Mouse (Mus musculus): ENCODE measurements around the gene Rpl18a. TPM values are rescaled to one million over a fixed set of nuclear protein-coding genes. Genes with fewer than 3 reads are reported as not detected.
A peak's percentile ranks its signal among the peaks of the same experiment; 100 is the strongest.

Gene Rpl18a
- polyA plus RNA-seq, 1 experiment from 2014 or later = 5,017 TPM

DNA sequence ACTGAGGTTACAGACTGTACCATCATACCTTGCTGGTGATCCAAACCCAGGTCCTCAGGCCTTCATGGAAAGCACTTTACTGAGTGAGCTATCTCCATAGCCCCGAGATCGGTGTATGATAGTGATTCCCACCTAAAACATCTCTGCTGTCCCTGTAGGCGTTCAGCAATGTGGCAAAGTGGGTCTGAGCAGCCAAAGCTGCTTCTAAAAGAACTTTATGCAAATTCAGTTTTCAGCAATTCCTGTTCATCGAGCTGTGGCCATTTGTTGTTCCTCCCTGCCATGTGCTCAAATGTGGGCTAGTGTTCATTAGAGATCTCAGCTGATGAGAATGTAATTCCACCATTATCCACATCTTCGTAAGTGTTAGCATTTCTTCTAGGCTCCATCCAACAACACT, 29.2 kb upstream of the Rpl18a start:
- Histone ChIP-seq H3K27me3 (ENCODE audit: control insufficient read depth, insufficient read depth, low read depth, low read length) (no peaks in the 10 kb centered on the region), H3K36me3 (ENCODE audit: control insufficient read depth, insufficient read depth, low read length) (no peaks in the 10 kb centered on the region; the same call in 1 of the 2 replicates), H3K9me3 (ENCODE audit: control insufficient read depth, low read length) (no peaks in the 10 kb centered on the region), H3K4me1 (replicated peaks; ENCODE audit: control insufficient read depth, insufficient read depth, low read length) (no peaks in the 10 kb centered on the region), H3K4me3 (ENCODE audit: low read length) (no peak overlapping the region), H3K27ac (ENCODE audit: low read length) (no peak overlapping the region), H3K9ac (ENCODE audit: low read length) (no peak overlapping the region), H3K4me2 (ENCODE audit: low read depth, low read length) (no peak overlapping the region)
- no peak for ATAC-seq (ENCODE audit: low read depth)
- 85% methylated on average over 5 of the region's 5 CpGs for WGBS

DNA sequence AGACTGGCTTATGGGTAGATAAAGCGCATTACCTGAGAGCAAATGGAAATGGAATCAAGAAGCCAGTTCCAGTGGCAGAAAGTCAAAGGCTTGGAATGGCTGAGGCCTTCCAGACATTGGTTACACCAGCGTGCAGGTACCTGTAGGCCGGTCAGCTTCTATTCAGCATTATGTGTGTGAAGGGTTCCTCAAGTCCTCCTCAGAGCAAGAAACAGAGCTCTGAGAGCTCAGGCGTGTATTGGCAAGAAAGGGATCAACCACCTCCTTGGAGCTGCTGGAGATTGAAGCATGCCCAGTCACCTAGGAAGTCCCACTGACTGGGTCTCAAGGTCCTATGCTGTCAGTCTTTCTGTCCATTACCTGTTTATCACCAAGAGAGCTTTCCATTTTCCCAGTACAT, 28.5 kb upstream of the Rpl18a start:
- H3K27me3 ChIP-seq (ENCODE audit: control insufficient read depth, insufficient read depth, low read depth, low read length) = no peaks in the 10 kb centered on the region
- H3K4me2 ChIP-seq (ENCODE audit: low read depth, low read length) = no peak overlapping the region
- no peak overlapping the region for H3K9ac ChIP-seq (ENCODE audit: low read length)
- WGBS = 90% methylated on average over 4 of the region's 4 CpGs
- no peak overlapping the region for H3K4me3 ChIP-seq (ENCODE audit: low read length)
- no peak for ATAC-seq (ENCODE audit: low read depth)
- H3K27ac ChIP-seq (ENCODE audit: low read length) = no peak overlapping the region
- H3K4me1 ChIP-seq (replicated peaks; ENCODE audit: control insufficient read depth, insufficient read depth, low read length) = no peaks in the 10 kb centered on the region
- no peaks in the 10 kb centered on the region for H3K9me3 ChIP-seq (ENCODE audit: control insufficient read depth, low read length)
- H3K36me3 ChIP-seq (ENCODE audit: control insufficient read depth, insufficient read depth, low read length) = no peaks in the 10 kb centered on the region; the same call in 1 of the 2 replicates

GRCm38 (mm10) chr8:70924151-70924550, 26.9 kb upstream of the Rpl18a start:
- H3K4me2 ChIP-seq (ENCODE audit: low read depth, low read length) = no peak overlapping the region
- WGBS = 77% methylated on average over 4 of the region's 4 CpGs
- H3K9ac ChIP-seq (ENCODE audit: low read length) = no peak overlapping the region
- no peaks in the 10 kb centered on the region for H3K4me1 ChIP-seq (replicated peaks; ENCODE audit: control insufficient read depth, insufficient read depth, low read length)
- no peak for ATAC-seq (ENCODE audit: low read depth)
- H3K27me3 ChIP-seq (ENCODE audit: control insufficient read depth, insufficient read depth, low read depth, low read length) = no peaks in the 10 kb centered on the region
- H3K27ac ChIP-seq (ENCODE audit: low read length) = no peak overlapping the region
- H3K36me3 ChIP-seq (ENCODE audit: control insufficient read depth, insufficient read depth, low read length) = peaks cover 3% of the 10 kb centered on the region; the same call in 1 of the 2 replicates
- no peaks in the 10 kb centered on the region for H3K9me3 ChIP-seq (ENCODE audit: control insufficient read depth, low read length)
- H3K4me3 ChIP-seq (ENCODE audit: low read length) = no peak overlapping the region

GRCm38 (mm10) chr8:70920049-70920922, 23.1 kb upstream of the Rpl18a start:
- Histone ChIP-seq H3K9ac (ENCODE audit: low read length) (no peak overlapping the region), H3K9me3 (ENCODE audit: control insufficient read depth, low read length) (no peaks in the 10 kb centered on the region), H3K27ac (ENCODE audit: low read length) (no peak overlapping the region), H3K4me1 (replicated peaks; ENCODE audit: control insufficient read depth, insufficient read depth, low read length) (no peaks in the 10 kb centered on the region), H3K4me2 (ENCODE audit: low read depth, low read length) (no peak overlapping the region), H3K27me3 (ENCODE audit: control insufficient read depth, insufficient read depth, low read depth, low read length) (no peaks in the 10 kb centered on the region), H3K4me3 (ENCODE audit: low read length) (no peak overlapping the region), H3K36me3 (ENCODE audit: control insufficient read depth, insufficient read depth, low read length) (peaks cover 36% of the 10 kb centered on the region)
- ATAC-seq (ENCODE audit: low read depth) = peak; percentile 37; the same call in 1 of the 2 replicates
- WGBS = 70% methylated on average over 9 of the region's 9 CpGs

DNA sequence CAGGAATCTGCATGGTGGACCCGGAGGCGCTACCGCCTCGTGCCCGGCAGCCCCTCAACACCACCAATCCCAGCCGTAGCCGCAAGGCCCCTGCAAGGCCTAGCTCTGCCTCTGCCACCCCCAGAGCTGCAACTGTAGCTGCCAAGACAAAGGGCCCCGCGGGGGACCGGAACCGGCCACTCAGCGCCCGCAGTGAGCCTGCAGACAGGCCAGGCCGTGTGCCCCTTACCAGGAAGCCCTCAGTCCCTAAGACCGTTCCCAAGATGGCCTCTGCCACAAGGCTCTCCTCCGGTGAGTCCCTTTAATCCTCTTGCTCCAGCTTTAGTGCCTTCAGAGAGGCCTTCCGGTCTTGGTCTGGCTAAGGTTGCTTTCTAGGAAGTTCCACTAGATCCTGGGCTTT, 17.5 kb upstream of the Rpl18a start:
- Histone ChIP-seq H3K4me3 (ENCODE audit: low read length) (no peak overlapping the region), H3K27me3 (ENCODE audit: control insufficient read depth, insufficient read depth, low read depth, low read length) (no peaks in the 10 kb centered on the region), H3K27ac (ENCODE audit: low read length) (no peak overlapping the region), H3K4me2 (ENCODE audit: low read depth, low read length) (no peak overlapping the region), H3K9me3 (ENCODE audit: control insufficient read depth, low read length) (no peaks in the 10 kb centered on the region), H3K36me3 (ENCODE audit: control insufficient read depth, insufficient read depth, low read length) (peaks cover 69% of the 10 kb centered on the region), H3K4me1 (replicated peaks; ENCODE audit: control insufficient read depth, insufficient read depth, low read length) (no peaks in the 10 kb centered on the region), H3K9ac (ENCODE audit: low read length) (no peak overlapping the region)
- 94% methylated on average over 17 of the region's 17 CpGs for WGBS
- ATAC-seq (ENCODE audit: low read depth) = no peak

DNA sequence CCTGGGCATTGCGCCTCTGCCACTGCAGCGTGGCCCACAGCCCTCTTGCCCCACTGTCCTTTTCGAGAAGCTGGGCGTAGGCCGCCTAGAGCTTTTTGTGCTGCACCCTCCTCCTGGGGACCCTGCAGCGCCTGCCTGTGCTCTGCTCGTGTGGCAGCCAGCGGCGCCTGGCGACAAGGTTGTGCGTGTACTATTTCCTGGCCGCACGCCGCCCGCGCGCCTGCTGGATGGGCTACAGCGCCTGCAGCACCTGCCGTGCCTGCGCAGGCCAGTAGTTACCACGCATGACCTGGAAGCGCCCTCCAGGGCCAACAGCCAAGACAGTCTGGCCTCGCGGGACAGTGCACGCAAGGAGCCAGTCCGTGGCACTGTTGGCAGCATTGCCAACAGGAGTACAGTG, 16.3 kb upstream of the Rpl18a start:
- Histone ChIP-seq H3K4me1 (replicated peaks; ENCODE audit: control insufficient read depth, insufficient read depth, low read length) (no peaks in the 10 kb centered on the region), H3K27me3 (ENCODE audit: control insufficient read depth, insufficient read depth, low read depth, low read length) (no peaks in the 10 kb centered on the region), H3K9ac (ENCODE audit: low read length) (no peak overlapping the region), H3K9me3 (ENCODE audit: control insufficient read depth, low read length) (no peaks in the 10 kb centered on the region), H3K27ac (ENCODE audit: low read length) (no peak overlapping the region), H3K4me3 (ENCODE audit: low read length) (no peak overlapping the region), H3K4me2 (ENCODE audit: low read depth, low read length) (no peak overlapping the region), H3K36me3 (ENCODE audit: control insufficient read depth, insufficient read depth, low read length) (peaks cover 61% of the 10 kb centered on the region)
- no peak for ATAC-seq (ENCODE audit: low read depth)
- WGBS = 93% methylated on average over 26 of the region's 26 CpGs

GRCm38 (mm10) chr8:70912955-70913354, 15.7 kb upstream of the Rpl18a start:
- no peak for ATAC-seq (ENCODE audit: low read depth)
- Histone ChIP-seq H3K4me2 (ENCODE audit: low read depth, low read length) (no peak overlapping the region), H3K9me3 (ENCODE audit: control insufficient read depth, low read length) (no peaks in the 10 kb centered on the region), H3K9ac (ENCODE audit: low read length) (no peak overlapping the region), H3K36me3 (ENCODE audit: control insufficient read depth, insufficient read depth, low read length) (peaks cover 58% of the 10 kb centered on the region), H3K4me3 (ENCODE audit: low read length) (no peak overlapping the region), H3K27me3 (ENCODE audit: control insufficient read depth, insufficient read depth, low read depth, low read length) (no peaks in the 10 kb centered on the region), H3K4me1 (replicated peaks; ENCODE audit: control insufficient read depth, insufficient read depth, low read length) (no peaks in the 10 kb centered on the region), H3K27ac (ENCODE audit: low read length) (no peak overlapping the region)
- WGBS = 89% methylated on average over 30 of the region's 30 CpGs

GRCm38 (mm10) chr8:70911596-70911995, 14.4 kb upstream of the Rpl18a start:
- Histone ChIP-seq H3K27ac (ENCODE audit: low read length) (no peak overlapping the region), H3K27me3 (ENCODE audit: control insufficient read depth, insufficient read depth, low read depth, low read length) (no peaks in the 10 kb centered on the region), H3K4me2 (ENCODE audit: low read depth, low read length) (no peak overlapping the region), H3K9ac (ENCODE audit: low read length) (no peak overlapping the region), H3K36me3 (ENCODE audit: control insufficient read depth, insufficient read depth, low read length) (peaks cover 46% of the 10 kb centered on the region), H3K4me1 (replicated peaks; ENCODE audit: control insufficient read depth, insufficient read depth, low read length) (peaks cover 6% of the 10 kb centered on the region), H3K4me3 (ENCODE audit: low read length) (no peak overlapping the region), H3K9me3 (ENCODE audit: control insufficient read depth, low read length) (no peaks in the 10 kb centered on the region)
- WGBS = 73% methylated on average over 5 of the region's 5 CpGs
- ATAC-seq (ENCODE audit: low read depth) = no peak

GRCm38 (mm10) chr8:70907518-70907917, 10.3 kb upstream of the Rpl18a start:
- H3K36me3 ChIP-seq (ENCODE audit: control insufficient read depth, insufficient read depth, low read length) = peaks cover 11% of the 10 kb centered on the region
- peaks cover 11% of the 10 kb centered on the region for H3K4me1 ChIP-seq (replicated peaks; ENCODE audit: control insufficient read depth, insufficient read depth, low read length)
- H3K27me3 ChIP-seq (ENCODE audit: control insufficient read depth, insufficient read depth, low read depth, low read length) = no peaks in the 10 kb centered on the region
- no peak overlapping the region for H3K27ac ChIP-seq (ENCODE audit: low read length)
- H3K9me3 ChIP-seq (ENCODE audit: control insufficient read depth, low read length) = no peaks in the 10 kb centered on the region
- H3K9ac ChIP-seq (ENCODE audit: low read length) = no peak overlapping the region
- WGBS = 93% methylated on average over 2 of the region's 2 CpGs
- no peak overlapping the region for H3K4me3 ChIP-seq (ENCODE audit: low read length)
- no peak for ATAC-seq (ENCODE audit: low read depth)
- H3K4me2 ChIP-seq (ENCODE audit: low read depth, low read length) = no peak overlapping the region
